Mouse (Mus musculus): Measurements from ENCODE around the gene Hhip.

DNA sequence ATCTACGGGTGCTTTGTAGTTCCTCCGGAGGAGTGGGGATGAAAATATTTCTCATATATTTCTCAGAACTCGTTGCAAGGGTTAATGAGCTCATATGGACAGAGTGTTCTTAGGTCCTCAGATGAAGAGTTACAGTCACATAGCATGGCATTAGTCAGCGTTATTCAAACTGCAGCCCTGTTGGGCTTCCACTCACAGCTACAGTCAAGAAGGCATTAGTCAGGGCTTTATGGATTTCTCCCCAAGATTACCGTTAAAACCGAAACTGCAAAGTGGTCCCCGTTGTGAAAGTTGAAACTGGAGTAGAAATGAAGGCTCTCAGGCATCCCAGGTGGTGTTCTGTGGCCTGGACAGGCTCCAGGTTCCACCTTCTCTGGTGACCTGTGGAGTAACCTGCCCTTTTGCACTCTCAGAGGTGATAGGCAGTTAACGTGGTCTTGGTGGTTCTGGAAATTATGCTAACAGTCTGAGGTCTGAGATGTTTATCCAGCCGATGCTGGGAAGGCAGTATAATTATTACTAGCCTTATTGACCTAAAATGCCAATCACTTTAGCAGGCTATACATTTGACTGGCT is 112.2 kb downstream of the Hhip start:
- no peak for TF ChIP-seq MEF2A (IDR thresholded peaks at IDR 0.05; ENCODE audit: extremely low read depth, insufficient replicate concordance, low read depth, low read length, poor library complexity, severe bottlenecking)
- TF ChIP-seq JUND (IDR thresholded peaks at IDR 0.05; ENCODE audit: low read depth, low read length) = no peak
- no peak for TF ChIP-seq MAX (IDR thresholded peaks at IDR 0.05; ENCODE audit: low read length)
- TF ChIP-seq POLR2A (IDR thresholded peaks at IDR 0.05; ENCODE audit: control insufficient read depth in 1 of 2, insufficient read depth in 1 of 2, low read depth in 1 of 2, low read length in 2 of 2, poor library complexity in 1 of 2) = no peak
- no peak for TF ChIP-seq TCF12 (IDR thresholded peaks at IDR 0.05; ENCODE audit: low read depth, low read length)
- no peak for TF ChIP-seq BHLHE40 (IDR thresholded peaks at IDR 0.05; ENCODE audit: borderline replicate concordance, low read depth, low read length)
- no peak for TF ChIP-seq USF2 (IDR thresholded peaks at IDR 0.05; ENCODE audit: borderline replicate concordance in 1 of 2, insufficient read depth in 1 of 2, low read depth in 1 of 2, low read length in 2 of 2)
- TF ChIP-seq UBTF (IDR thresholded peaks at IDR 0.05; ENCODE audit: borderline replicate concordance, insufficient read depth, low read depth, low read length) = no peak
- TF ChIP-seq HCFC1 (IDR thresholded peaks at IDR 0.05; ENCODE audit: low read depth, low read length) = no peak
- no peak for TF ChIP-seq TAL1 (IDR thresholded peaks at IDR 0.05; ENCODE audit: low read length)
- no peak for TF ChIP-seq E2F4 (IDR thresholded peaks at IDR 0.05; ENCODE audit: borderline replicate concordance, low read depth, low read length)
- TF ChIP-seq CTCF (IDR thresholded peaks at IDR 0.05 in 2 of 3, conservative IDR thresholded peaks at IDR 0.05 in 1 of 3; ENCODE audit: control insufficient read depth in 1 of 3, insufficient read depth in 1 of 3, low read depth in 2 of 3, low read length in 3 of 3, poor library complexity in 1 of 3, severe bottlenecking in 1 of 3) = no peak
- TF ChIP-seq MXI1 (IDR thresholded peaks at IDR 0.05; ENCODE audit: low read depth, low read length) = no peak

Data from MEL (cell line).